Comparison of ENCODE assay signal across 16 mouse cellular contexts in the genomic region with DNA sequence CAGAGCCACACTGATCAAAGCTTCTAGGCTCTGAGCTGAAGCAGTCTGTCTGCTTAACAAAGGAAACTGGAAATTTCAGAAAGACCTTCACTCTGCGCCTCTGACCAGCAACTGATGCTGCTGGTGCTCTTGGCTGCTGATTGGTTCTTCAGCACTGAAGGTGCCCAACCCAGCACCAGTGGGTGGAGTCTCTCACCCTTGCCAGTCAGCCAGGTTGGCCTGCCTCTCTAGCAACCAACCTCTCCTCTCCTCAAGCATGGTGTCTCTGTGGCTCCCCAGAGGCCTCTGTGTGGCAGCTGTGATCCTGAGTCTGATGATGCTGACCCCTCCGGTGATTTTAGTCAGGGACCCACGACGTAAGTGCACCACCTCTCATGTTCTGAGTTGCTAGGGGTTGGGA. TPM values are rescaled to one million over a fixed set of nuclear protein-coding genes. Genes with fewer than 3 reads are reported as not detected.
DNase-seq lines count a peak whose midpoint lies in the region; ATAC-seq and TF ChIP-seq lines count a peak whose summit lies in the region.
"Had no signal": no experiment of that assay in that cellular context is flagged by ENCODE, and none has a peak within 500 bp of the region (broad histone marks: within the 10 kb centered on the region; RNA-seq: fewer than 3 reads in every experiment).

H2-Eb2 (plus strand) TSS at position 230 of the 400 bp plus-strand sequence.

- H3K4me3 ChIP-seq in midbrain, postnatal 0 days (ENCODE audit: low read depth, low read length): no peak within 1 kb of the TSS
- H3K4me3 ChIP-seq in midbrain, embryonic 13.5 days (replicated peaks): no peak within 1 kb of the TSS
- H3K4me3 ChIP-seq in kidney, embryonic 16.5 days (ENCODE audit: low read length): no peak within 1 kb of the TSS
- H3K4me3 ChIP-seq: forebrain, embryonic 10.5 days; gastrocnemius, adult 2 months; hindbrain, embryonic 15.5 days had no signal

- DNase-seq in adrenal gland, postnatal 10 days: peak; percentile 28
- no peak for DNase-seq in adrenal gland, adult 18-20 months (ENCODE audit: low spot score in 2 of 2)
- DNase-seq in midbrain, postnatal 0 days (ENCODE audit: low spot score): peak; percentile 25
- no peak for DNase-seq in gastrocnemius, adult 18-20 months (ENCODE audit: low spot score)
- no peak for DNase-seq in layer of hippocampus, adult 9-11 months
- DNase-seq: cerebellum, adult 11-12 months; gastrocnemius, adult 2 months; lung, embryonic 14.5 days had no signal

- H3K4me2 ChIP-seq in midbrain, postnatal 0 days (ENCODE audit: low read depth, low read length, poor library complexity, severe bottlenecking): no peak within 1 kb of the TSS
- no peak within 1 kb of the TSS for H3K4me2 ChIP-seq in midbrain, embryonic 13.5 days (replicated peaks)
- H3K4me2 ChIP-seq in kidney, embryonic 16.5 days (replicated peaks; ENCODE audit: low read depth, low read length): no peak within 1 kb of the TSS
- H3K4me2 ChIP-seq: hindbrain, embryonic 15.5 days; lung, embryonic 14.5 days had no signal

- H3K36me3 ChIP-seq in midbrain, postnatal 0 days (ENCODE audit: insufficient read depth, low read length): no peaks in the 10 kb centered on the region
- H3K36me3 ChIP-seq in midbrain, embryonic 13.5 days: no peaks in the 10 kb centered on the region
- H3K36me3 ChIP-seq in kidney, embryonic 16.5 days (ENCODE audit: insufficient read depth, low read length): no peaks in the 10 kb centered on the region
- H3K36me3 ChIP-seq: forebrain, embryonic 10.5 days; hindbrain, embryonic 15.5 days had no signal

- no peak within 1 kb of the TSS for H3K9ac ChIP-seq in midbrain, postnatal 0 days (replicated peaks; ENCODE audit: low read length, poor library complexity, severe bottlenecking)
- H3K9ac ChIP-seq in midbrain, embryonic 13.5 days (replicated peaks): no peak within 1 kb of the TSS
- H3K9ac ChIP-seq in kidney, embryonic 16.5 days (replicated peaks; ENCODE audit: low read length): no peak within 1 kb of the TSS
- H3K9ac ChIP-seq: hindbrain, embryonic 15.5 days; lung, embryonic 14.5 days had no signal

- 59% methylated on average over 4 of the region's 4 CpGs for WGBS in midbrain, postnatal 0 days
- WGBS in midbrain, embryonic 13.5 days: 59% methylated on average over 4 of the region's 4 CpGs
- 43% methylated on average over 4 of the region's 4 CpGs for WGBS in kidney, embryonic 16.5 days

- no peaks in the 10 kb centered on the region for H3K4me1 ChIP-seq in midbrain, postnatal 0 days (ENCODE audit: insufficient read depth, low read length)
- H3K4me1 ChIP-seq in midbrain, embryonic 13.5 days (replicated peaks): no peaks in the 10 kb centered on the region
- 0 out of 2 replicates have a peak, but pooled peaks cover 4% of the 10 kb centered on the region for H3K4me1 ChIP-seq in kidney, embryonic 16.5 days (ENCODE audit: insufficient read depth, low read length)
- H3K4me1 ChIP-seq: forebrain, embryonic 10.5 days; hindbrain, embryonic 15.5 days had no signal

- H3K9me3 ChIP-seq in midbrain, postnatal 0 days (ENCODE audit: low read length): no peaks in the 10 kb centered on the region
- no peaks in the 10 kb centered on the region for H3K9me3 ChIP-seq in midbrain, embryonic 13.5 days
- H3K9me3 ChIP-seq in kidney, embryonic 16.5 days (ENCODE audit: low read length): no peaks in the 10 kb centered on the region
- H3K9me3 ChIP-seq: forebrain, embryonic 10.5 days; hindbrain, embryonic 15.5 days had no signal

- ATAC-seq in midbrain, postnatal 0 days (ENCODE audit: low FRiP score): no peak
- no peak for ATAC-seq in midbrain, embryonic 13.5 days
- peak; percentile 91 for ATAC-seq in neutrophil, adult 5-6 weeks (ENCODE audit: extremely low read depth, insufficient number of reproducible peaks, low FRiP score, poor library complexity, severe bottlenecking)
- ATAC-seq in kidney, embryonic 16.5 days (ENCODE audit: low FRiP score, low TSS enrichment): no peak

- TF ChIP-seq CTCF in midbrain, postnatal 0 days (IDR thresholded peaks at IDR 0.05): no peak

- no peak within 1 kb of the TSS for H3K27ac ChIP-seq in midbrain, postnatal 0 days (ENCODE audit: low read depth, low read length)
- H3K27ac ChIP-seq in midbrain, embryonic 13.5 days: no peak within 1 kb of the TSS
- no peak within 1 kb of the TSS for H3K27ac ChIP-seq in kidney, embryonic 16.5 days (ENCODE audit: low read length)
- H3K27ac ChIP-seq: forebrain, embryonic 10.5 days; gastrocnemius, adult 2 months; hindbrain, embryonic 15.5 days had no signal

- no peaks in the 10 kb centered on the region for H3K27me3 ChIP-seq in midbrain, postnatal 0 days (ENCODE audit: insufficient read depth, low read length)
- H3K27me3 ChIP-seq in midbrain, embryonic 13.5 days: no peaks in the 10 kb centered on the region
- no peaks in the 10 kb centered on the region for H3K27me3 ChIP-seq in kidney, embryonic 16.5 days (ENCODE audit: insufficient read depth, low read length)
- H3K27me3 ChIP-seq: hindbrain, embryonic 15.5 days had no signal

RNA-seq across cellular contexts. Expression of gene H2-Eb2, which starts in this region (rescaled TPM):
- under 1 TPM; 0.21 to 0.39 TPM for total RNA-seq in adrenal gland, postnatal 10 days (2021)
- total RNA-seq in adrenal gland, adult 18-20 months (2021): not detected
- 0.22 and 0.33 TPM in 2 replicates for total RNA-seq in midbrain, postnatal 0 days (2014; rRNA removed)
- polyA plus RNA-seq in midbrain, postnatal 0 days (2015; fragmentation: Nextera tagmentation; extraction: Ambion mirVana): 0.06 and 0.09 TPM in 2 replicates
- polyA plus RNA-seq in midbrain, embryonic 13.5 days (2015; fragmentation: Nextera tagmentation; extraction: Ambion mirVana): 0.12 TPM in 1 of 2 replicates, not detected in the other
- 52.6 and 54.0 TPM in 2 replicates for total RNA-seq in neutrophil, adult 5-6 weeks (2017)
- total RNA-seq in gastrocnemius, adult 18-20 months (2021): not detected
- 0.04 TPM in 1 of 2 replicates, not detected in the other for polyA plus RNA-seq in kidney, embryonic 16.5 days (2015; fragmentation: Nextera tagmentation; extraction: Ambion mirVana)
- total RNA-seq: gastrocnemius, adult 2 months; layer of hippocampus, postnatal 25 days had no signal
- polyA plus RNA-seq: embryonic facial prominence, embryonic 11.5 days; forebrain, embryonic 10.5 days; heart, embryonic 14.5 days; lung, embryonic 14.5 days had no signal

Comparison
In these comparisons a context has a peak if more than half of its experiments do, and no peak if none do; other contexts are left out.
1. RNA of gene H2-Eb2 (total RNA-seq): 52.6 to 54.0 TPM in neutrophil, adult 5-6 weeks; 0.21 to 0.39 TPM in adrenal gland, postnatal 10 days, 0.22 to 0.33 TPM in midbrain, postnatal 0 days, not detected in adrenal gland, adult 18-20 months and not detected in gastrocnemius, adult 18-20 months; every median in the first group is over 10 times any median in the second.
2. Peak in DNase-seq in adrenal gland, postnatal 10 days; RNA of the gene not detected or under 1 TPM.
3. Peak in DNase-seq in midbrain, postnatal 0 days; RNA of the gene not detected or under 1 TPM.